Mouse (Mus musculus): ENCODE data around the gene Cdkn1a. TPM values are rescaled to one million over a fixed set of nuclear protein-coding genes. Genes with fewer than 3 reads are reported as not detected.

Cdkn1a gene
- polyA plus RNA-seq, 1 experiment from 2014 or later, result 33.1 TPM

- H3K4me3 ChIP-seq, result peak overlapping the region; percentile 22; the same call in 1 of the 2 replicates
- peak overlapping the region; percentile 81 for H3K27ac ChIP-seq
- 35% methylated on average over 14 of the region's 14 CpGs for WGBS
- no peaks in the 10 kb centered on the region for H3K9me3 ChIP-seq
- DNase-seq (ENCODE audit: low spot score), result peak; percentile 74
- peaks cover 17% of the 10 kb centered on the region for H3K36me3 ChIP-seq
- H3K4me1 ChIP-seq, result peaks cover 35% of the 10 kb centered on the region
- no peaks in the 10 kb centered on the region for H3K27me3 ChIP-seq (ENCODE audit: insufficient read depth, poor library complexity, severe bottlenecking)
Measured at GRCm38 (mm10) chr17:29050791-29051190, 40.0 kb upstream of the Cdkn1a start.

DNA sequence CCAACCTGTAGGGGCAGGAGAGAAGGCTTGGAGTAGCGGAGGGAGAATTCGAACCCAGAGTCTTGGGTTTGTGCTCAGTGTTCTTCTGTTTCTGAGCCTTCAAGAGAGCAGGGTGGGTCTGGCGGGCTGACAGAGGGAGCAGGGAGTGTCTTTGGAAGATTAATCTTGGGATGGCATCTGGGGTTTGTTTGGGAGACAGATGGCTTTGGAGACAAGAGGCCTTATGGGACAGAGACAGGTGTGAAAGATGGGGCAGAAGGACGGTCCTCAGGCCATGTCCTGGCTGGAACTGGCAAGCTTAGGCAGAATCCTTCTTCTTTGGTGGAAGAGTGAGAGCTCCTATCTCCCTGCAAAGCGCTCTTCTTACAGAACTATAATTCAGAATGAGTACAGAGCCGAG, 37.7 kb upstream of the Cdkn1a start:
- no peaks in the 10 kb centered on the region for H3K9me3 ChIP-seq
- no peaks in the 10 kb centered on the region for H3K27me3 ChIP-seq (ENCODE audit: insufficient read depth, poor library complexity, severe bottlenecking)
- WGBS, result 85% methylated on average over 6 of the region's 6 CpGs

DNA sequence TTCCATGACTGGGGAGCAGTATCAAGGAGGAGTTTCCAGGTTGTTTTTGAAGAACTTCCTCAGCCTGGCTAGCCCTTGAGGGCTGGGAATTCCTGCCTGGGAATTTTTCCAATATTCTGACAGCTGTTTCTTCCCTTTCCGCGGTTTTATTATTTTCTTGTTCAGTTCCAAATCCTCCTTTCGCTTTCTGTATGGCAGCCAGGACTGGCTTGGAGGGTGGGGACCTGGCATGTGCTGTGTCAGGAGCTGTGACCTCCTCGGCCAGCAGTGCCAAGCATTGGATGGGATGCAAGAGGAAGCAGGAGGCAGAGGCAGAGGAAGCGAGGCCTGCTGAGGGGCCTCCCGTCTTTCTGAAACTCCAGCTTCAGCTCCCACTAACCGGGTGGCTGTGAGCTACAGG, 36.9 kb upstream of the Cdkn1a start:
- DNase-seq (ENCODE audit: low spot score), result no peak
- Histone ChIP-seq H3K9me3 (no peaks in the 10 kb centered on the region), H3K27me3 (ENCODE audit: insufficient read depth, poor library complexity, severe bottlenecking) (no peaks in the 10 kb centered on the region), H3K36me3 (no peaks in the 10 kb centered on the region), H3K4me1 (peaks cover 54% of the 10 kb centered on the region), H3K4me3 (no peak overlapping the region), H3K27ac (no peak overlapping the region)
- WGBS, result 65% methylated on average over 7 of the region's 7 CpGs

More for the DNA sequence above, 37.7 kb upstream of the Cdkn1a start:
- Histone ChIP-seq H3K4me3 (no peak overlapping the region), H3K27ac (no peak overlapping the region), H3K36me3 (no peaks in the 10 kb centered on the region; the same call in 1 of the 2 replicates), H3K4me1 (peaks cover 49% of the 10 kb centered on the region)
- DNase-seq (ENCODE audit: low spot score), result no peak

- Histone ChIP-seq H3K4me1 (peaks cover 57% of the 10 kb centered on the region), H3K27me3 (ENCODE audit: insufficient read depth, poor library complexity, severe bottlenecking) (no peaks in the 10 kb centered on the region), H3K36me3 (no peaks in the 10 kb centered on the region), H3K4me3 (no peak overlapping the region), H3K27ac (no peak overlapping the region), H3K9me3 (no peaks in the 10 kb centered on the region)
- DNase-seq (ENCODE audit: low spot score), result no peak
- 67% methylated on average over 6 of the region's 6 CpGs for WGBS
Measured at GRCm38 (mm10) chr17:29054429-29054828, 36.3 kb upstream of the Cdkn1a start.

- Histone ChIP-seq H3K27ac (no peak overlapping the region), H3K9me3 (no peaks in the 10 kb centered on the region), H3K36me3 (no peaks in the 10 kb centered on the region), H3K4me3 (no peak overlapping the region), H3K4me1 (peaks cover 50% of the 10 kb centered on the region), H3K27me3 (ENCODE audit: insufficient read depth, poor library complexity, severe bottlenecking) (no peaks in the 10 kb centered on the region)
- WGBS, result 55% methylated on average over 5 of the region's 5 CpGs
- DNase-seq (ENCODE audit: low spot score), result no peak
Measured at GRCm38 (mm10) chr17:29055586-29055985, 35.2 kb upstream of the Cdkn1a start.

- Histone ChIP-seq H3K4me1 (peaks cover 43% of the 10 kb centered on the region), H3K4me3 (no peak overlapping the region), H3K27me3 (ENCODE audit: insufficient read depth, poor library complexity, severe bottlenecking) (no peaks in the 10 kb centered on the region), H3K27ac (no peak overlapping the region), H3K36me3 (no peaks in the 10 kb centered on the region), H3K9me3 (no peaks in the 10 kb centered on the region)
- peak; percentile 71 for DNase-seq (ENCODE audit: low spot score)
- 36% methylated on average over 7 of the region's 7 CpGs for WGBS
Measured at GRCm38 (mm10) chr17:29056207-29056606, 34.6 kb upstream of the Cdkn1a start.

DNA sequence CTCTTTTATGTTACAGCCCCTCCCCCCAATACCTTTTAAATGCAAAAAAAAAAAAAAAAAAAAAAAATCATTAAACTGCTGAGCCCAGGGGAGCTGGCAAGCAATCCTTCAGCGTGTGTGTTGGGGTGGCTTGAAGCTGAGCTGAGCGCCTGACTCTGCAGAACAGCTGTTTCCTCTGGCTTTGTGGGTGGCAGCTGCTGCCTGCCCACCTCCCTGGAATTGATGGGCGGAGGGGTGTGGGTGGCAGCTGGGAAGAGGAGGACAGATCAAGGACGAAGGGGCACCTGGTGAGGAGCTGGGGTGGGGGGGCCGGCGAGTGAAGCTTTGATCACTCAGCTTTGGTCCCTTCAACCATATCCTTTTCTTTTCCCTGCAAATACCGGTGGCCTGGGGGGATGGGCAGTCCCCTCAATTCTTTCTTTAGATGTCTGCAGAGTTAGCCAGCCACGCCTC, 34.1 kb upstream of the Cdkn1a start:
- Histone ChIP-seq H3K9me3 (no peaks in the 10 kb centered on the region), H3K4me3 (0 out of 2 replicates have a peak overlapping the region, but pooled peaks have one; percentile 15), H3K36me3 (no peaks in the 10 kb centered on the region), H3K27ac (peak overlapping the region; percentile 62), H3K27me3 (ENCODE audit: insufficient read depth, poor library complexity, severe bottlenecking) (no peaks in the 10 kb centered on the region), H3K4me1 (peaks cover 45% of the 10 kb centered on the region)
- peak; percentile 74 for DNase-seq (ENCODE audit: low spot score)
- WGBS, result 11% methylated on average over 8 of the region's 8 CpGs

DNA sequence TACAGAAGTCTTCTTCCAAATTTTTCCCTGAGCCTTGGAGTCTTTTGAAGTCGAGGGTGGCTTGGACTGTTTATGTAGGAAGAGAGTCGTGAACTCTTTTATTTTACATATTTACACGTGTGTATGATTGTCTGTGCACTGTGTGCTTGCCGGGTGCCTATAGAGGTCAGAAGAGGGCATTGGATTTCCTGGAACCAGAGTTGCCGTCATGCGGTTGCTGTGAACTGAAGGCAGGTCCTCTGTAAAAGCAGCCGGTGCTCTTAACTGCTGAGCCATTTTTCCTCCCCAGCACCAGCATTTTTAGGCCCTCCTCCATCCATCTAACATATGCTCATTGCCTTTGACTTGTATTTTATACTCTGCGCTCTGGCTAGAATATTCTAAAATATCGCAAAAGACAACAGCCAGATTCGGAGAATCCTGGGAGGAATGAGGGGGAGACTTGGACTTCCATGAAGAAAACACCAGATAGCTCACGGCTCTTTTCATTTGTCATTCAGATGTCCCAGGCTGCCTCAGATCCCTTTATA, 33.4 kb upstream of the Cdkn1a start:
- H3K4me1 ChIP-seq, result peaks cover 52% of the 10 kb centered on the region
- 85% methylated on average over 11 of the region's 11 CpGs for WGBS

DNA sequence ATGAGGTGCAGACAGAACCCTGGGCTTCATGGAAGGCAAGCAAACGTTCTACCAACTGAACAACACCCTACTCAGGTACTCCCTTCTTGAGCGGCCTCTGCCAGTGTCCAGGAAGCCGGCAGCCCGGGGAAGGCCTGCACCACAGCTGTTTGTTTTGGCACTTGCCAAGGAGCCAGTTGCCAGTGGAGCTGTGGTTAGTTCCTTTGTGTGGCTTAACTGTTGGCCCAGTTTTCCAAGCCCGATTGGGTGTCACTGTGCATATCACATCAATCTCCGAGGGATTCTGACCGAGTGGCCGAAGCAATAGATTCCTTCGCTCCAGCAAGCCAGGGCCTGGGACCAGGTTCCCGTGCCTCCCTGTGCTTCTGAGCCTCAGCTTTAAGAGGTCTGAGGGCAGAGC, 32.8 kb upstream of the Cdkn1a start:
- no peak overlapping the region for H3K4me3 ChIP-seq
- WGBS, result 71% methylated on average over 10 of the region's 10 CpGs
- H3K9me3 ChIP-seq, result no peaks in the 10 kb centered on the region
- no peaks in the 10 kb centered on the region for H3K36me3 ChIP-seq
- peaks cover 57% of the 10 kb centered on the region for H3K4me1 ChIP-seq
- peak overlapping the region; percentile 13; the same call in 1 of the 2 replicates for H3K27ac ChIP-seq
- H3K27me3 ChIP-seq (ENCODE audit: insufficient read depth, poor library complexity, severe bottlenecking), result no peaks in the 10 kb centered on the region
- DNase-seq (ENCODE audit: low spot score), result no peak

More for the DNA sequence above, 33.4 kb upstream of the Cdkn1a start:
- no peak for DNase-seq (ENCODE audit: low spot score)
- H3K27ac ChIP-seq, result peak overlapping the region; percentile 13; the same call in 1 of the 2 replicates
- no peaks in the 10 kb centered on the region for H3K36me3 ChIP-seq
- H3K9me3 ChIP-seq, result no peaks in the 10 kb centered on the region
- no peak overlapping the region for H3K4me3 ChIP-seq
- no peaks in the 10 kb centered on the region for H3K27me3 ChIP-seq (ENCODE audit: insufficient read depth, poor library complexity, severe bottlenecking)

DNA sequence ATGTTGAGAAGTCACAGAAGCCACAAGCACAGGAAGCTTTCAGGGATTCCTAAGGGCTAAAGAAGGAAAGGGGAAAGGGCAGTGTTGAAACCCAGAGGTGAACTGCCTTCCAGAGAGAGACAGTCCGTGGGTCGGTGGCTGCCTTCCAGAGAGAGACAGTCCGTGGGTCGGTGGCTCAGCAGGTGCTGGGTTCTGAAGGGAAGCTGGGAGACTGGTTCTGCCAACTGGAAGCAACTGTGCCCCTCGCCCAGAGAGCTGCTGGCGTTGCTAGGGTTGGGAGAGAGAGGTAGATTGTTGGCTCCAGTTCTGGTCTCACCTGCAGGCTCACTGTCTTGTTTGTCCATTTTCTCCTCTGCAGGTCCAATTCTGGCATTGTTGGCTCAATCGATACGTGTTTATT, 32.3 kb upstream of the Cdkn1a start:
- H3K9me3 ChIP-seq, result no peaks in the 10 kb centered on the region
- peaks cover 62% of the 10 kb centered on the region for H3K4me1 ChIP-seq
- H3K27me3 ChIP-seq (ENCODE audit: insufficient read depth, poor library complexity, severe bottlenecking), result no peaks in the 10 kb centered on the region
- no peaks in the 10 kb centered on the region for H3K36me3 ChIP-seq
- peak overlapping the region; percentile 13; the same call in 1 of the 2 replicates for H3K27ac ChIP-seq
- WGBS, result 56% methylated on average over 8 of the region's 8 CpGs
- no peak overlapping the region for H3K4me3 ChIP-seq
- no peak for DNase-seq (ENCODE audit: low spot score)

- Histone ChIP-seq H3K4me3 (no peak overlapping the region), H3K27ac (no peak overlapping the region), H3K9me3 (no peaks in the 10 kb centered on the region), H3K36me3 (no peaks in the 10 kb centered on the region), H3K4me1 (peaks cover 67% of the 10 kb centered on the region), H3K27me3 (ENCODE audit: insufficient read depth, poor library complexity, severe bottlenecking) (no peaks in the 10 kb centered on the region; the same call in 1 of the 2 replicates)
- 76% methylated on average over 3 of the region's 3 CpGs for WGBS
- no peak for DNase-seq (ENCODE audit: low spot score)
Measured at GRCm38 (mm10) chr17:29059581-29059980, 31.2 kb upstream of the Cdkn1a start.

- WGBS, result 81% methylated on average over 9 of the region's 9 CpGs
- Histone ChIP-seq H3K9me3 (no peaks in the 10 kb centered on the region), H3K27ac (no peak overlapping the region), H3K36me3 (no peaks in the 10 kb centered on the region), H3K27me3 (ENCODE audit: insufficient read depth, poor library complexity, severe bottlenecking) (no peaks in the 10 kb centered on the region; the same call in 1 of the 2 replicates), H3K4me3 (no peak overlapping the region), H3K4me1 (peaks cover 62% of the 10 kb centered on the region)
- DNase-seq (ENCODE audit: low spot score), result no peak
Measured at GRCm38 (mm10) chr17:29060946-29061345, 29.8 kb upstream of the Cdkn1a start.

GRCm38 (mm10) chr17:29062119-29063035, 28.4 kb upstream of the Cdkn1a start:
- Histone ChIP-seq H3K4me3 (no peak overlapping the region), H3K27me3 (ENCODE audit: insufficient read depth, poor library complexity, severe bottlenecking) (no peaks in the 10 kb centered on the region; the same call in 1 of the 2 replicates), H3K27ac (peak overlapping the region; percentile 80), H3K4me1 (peaks cover 50% of the 10 kb centered on the region), H3K36me3 (no peaks in the 10 kb centered on the region), H3K9me3 (no peaks in the 10 kb centered on the region)
- 47% methylated on average over 13 of the region's 13 CpGs for WGBS
- peak; percentile 56 for DNase-seq (ENCODE audit: low spot score)
